Mouse (Mus musculus) MEL (cell line): ENCODE data around the gene Stum. TPM values are rescaled to one million over a fixed set of nuclear protein-coding genes. Genes with fewer than 3 reads are reported as not detected.

Experiments used
- DNase-seq: peaks from one replicate; pipeline ENCODE4 v3.0.0; 2011; ENCODE audit warnings: low read depth, low spot score
- H3K27ac ChIP-seq: 2 replicates; pipeline ENCODE4 v1.5.1; 2012; ENCODE audit warnings: low read depth, mild to moderate bottlenecking, control low read depth, low read length, moderate library complexity; ENCODE audit not compliant: control insufficient read depth
- H3K27me3 ChIP-seq, 2 experiments: fragments of 150-350 bp in 1 of 2; sonication (generic) in 1 of 2; 2 replicates each; pipeline ENCODE4 v1.6.1; 2012; ENCODE audit warnings: low read length in 2 of 2, mild to moderate bottlenecking in 2 of 2, improper control_type of control experiment in 1 of 2, moderate library complexity in 1 of 2; ENCODE audit not compliant: insufficient read depth in 2 of 2, control insufficient read depth in 1 of 2
- H3K36me3 ChIP-seq, 2 experiments: 2 replicates each; pipeline ENCODE4 v1.6.1; 2012 to 2014; ENCODE audit warnings: low read length in 2 of 2, improper control_type of control experiment in 1 of 2, inconsistent platforms in 1 of 2, mild to moderate bottlenecking in 1 of 2; ENCODE audit not compliant: insufficient read depth in 2 of 2, control insufficient read depth in 1 of 2
- H3K4me1 ChIP-seq, 2 experiments: fragments of 150-350 bp in 1 of 2; sonication (generic) in 1 of 2; 2 replicates each; pipeline ENCODE4 v1.6.1; 2012; ENCODE audit warnings: low read length in 2 of 2, improper control_type of control experiment in 1 of 2, mild to moderate bottlenecking in 1 of 2; ENCODE audit not compliant: insufficient read depth in 2 of 2, control insufficient read depth in 1 of 2
- H3K4me3 ChIP-seq, 2 experiments: fragments of 150-350 bp in 1 of 2; sonication (generic) in 1 of 2; 2 replicates each; pipeline ENCODE4 v1.5.1; 2012; ENCODE audit warnings: low read depth in 2 of 2, low read length in 2 of 2, mild to moderate bottlenecking in 2 of 2, moderate library complexity in 2 of 2, control low read depth in 1 of 2, improper control_type of control experiment in 1 of 2; ENCODE audit not compliant: control insufficient read depth in 1 of 2, insufficient read depth in 1 of 2
- H3K79me2 ChIP-seq: 2 replicates; pipeline ENCODE4 v1.6.1; 2012; ENCODE audit warnings: mild to moderate bottlenecking, low read length, moderate library complexity; ENCODE audit not compliant: control insufficient read depth, poor library complexity, insufficient read depth
- H3K9ac ChIP-seq: 2 replicates; pipeline ENCODE4 v1.6.1; 2012; ENCODE audit warnings: low read depth, mild to moderate bottlenecking, control low read depth, low read length, moderate library complexity; ENCODE audit not compliant: control insufficient read depth, poor library complexity, severe bottlenecking
- H3K9me3 ChIP-seq: fragments of 150-350 bp; sonication (generic); replicated peaks from 2 replicates; pipeline ENCODE4 v1.6.1; 2012; ENCODE audit warnings: mild to moderate bottlenecking, low read length, improper control_type of control experiment, moderate library complexity; ENCODE audit not compliant: insufficient read depth
- CHD1 ChIP-seq: IDR thresholded peaks from 2 replicates; pipeline ENCODE4 v1.6.1; 2012; ENCODE audit warnings: low read depth, mild to moderate bottlenecking, inconsistent platforms, low read length, improper control_type of control experiment
- CTCF ChIP-seq, 3 experiments: IDR thresholded peaks in 2 of 3; conservative IDR thresholded peaks in 1 of 3; 2 replicates each; pipeline ENCODE4 v1.5.1; 2011 to 2012; ENCODE audit warnings: low read length in 3 of 3, low read depth in 2 of 3, mild to moderate bottlenecking in 2 of 3, improper control_type of control experiment in 1 of 3, inconsistent platforms in 1 of 3, mixed read lengths in 1 of 3, moderate library complexity in 1 of 3; ENCODE audit not compliant: control insufficient read depth in 1 of 3, insufficient read depth in 1 of 3, poor library complexity in 1 of 3, severe bottlenecking in 1 of 3
- E2F4 ChIP-seq: IDR thresholded peaks from 2 replicates; pipeline ENCODE4 v1.6.1; 2011; ENCODE audit warnings: low read depth, low read length, improper control_type of control experiment, borderline replicate concordance
- GATA1 ChIP-seq: IDR thresholded peaks from 2 replicates; pipeline ENCODE4 v1.6.1; 2011; ENCODE audit warnings: low read depth, low read length, improper control_type of control experiment
- JUND ChIP-seq: IDR thresholded peaks from 2 replicates; pipeline ENCODE4 v1.6.1; 2011; ENCODE audit warnings: low read depth, mild to moderate bottlenecking, improper control_type of control experiment, low read length
- KAT2A ChIP-seq: conservative IDR thresholded peaks from 2 replicates; pipeline ENCODE4 v1.6.1; 2012; ENCODE audit warnings: low read depth, low read length, improper control_type of control experiment, inconsistent platforms
- MAX ChIP-seq: IDR thresholded peaks from 2 replicates; pipeline ENCODE4 v1.6.1; 2011; ENCODE audit warnings: low read length, improper control_type of control experiment
- MAZ ChIP-seq: IDR thresholded peaks from 2 replicates; pipeline ENCODE4 v1.6.1; 2012; ENCODE audit warnings: low read depth, mild to moderate bottlenecking, inconsistent platforms, low read length, improper control_type of control experiment
- MEF2A ChIP-seq: IDR thresholded peaks from 2 replicates; pipeline ENCODE4 v1.6.1; 2014; ENCODE audit warnings: low read depth, mild to moderate bottlenecking, inconsistent platforms, low read length, improper control_type of control experiment; ENCODE audit not compliant: poor library complexity, insufficient replicate concordance, severe bottlenecking; ENCODE audit errors: extremely low read depth
- MXI1 ChIP-seq: IDR thresholded peaks from 2 replicates; pipeline ENCODE4 v1.6.1; 2011; ENCODE audit warnings: mild to moderate bottlenecking, low read depth, low read length, improper control_type of control experiment
- MYB ChIP-seq: IDR thresholded peaks from 2 replicates; pipeline ENCODE4 v1.6.1; 2011; ENCODE audit warnings: mild to moderate bottlenecking, low read depth, low read length, improper control_type of control experiment
- MYC ChIP-seq: IDR thresholded peaks from 2 replicates; pipeline ENCODE4 v1.6.1; 2011; ENCODE audit warnings: low read depth, mild to moderate bottlenecking, low read length, improper control_type of control experiment, moderate library complexity
- NELFE ChIP-seq: IDR thresholded peaks from 2 replicates; pipeline ENCODE4 v1.6.1; 2011; ENCODE audit warnings: low read depth, low read length, improper control_type of control experiment
- NRF1 ChIP-seq: IDR thresholded peaks from 2 replicates; pipeline ENCODE4 v1.6.1; 2014; ENCODE audit warnings: low read depth, mild to moderate bottlenecking, inconsistent platforms, low read length, improper control_type of control experiment, moderate library complexity; ENCODE audit not compliant: poor library complexity, insufficient read depth, severe bottlenecking
- POLR2A ChIP-seq, 2 experiments: IDR thresholded peaks; 2 replicates each; pipeline ENCODE4 v1.6.1; 2011 to 2012; ENCODE audit warnings: low read length in 2 of 2, mild to moderate bottlenecking in 2 of 2, control low read depth in 1 of 2, improper control_type of control experiment in 1 of 2, low read depth in 1 of 2, moderate library complexity in 1 of 2; ENCODE audit not compliant: control insufficient read depth in 1 of 2, insufficient read depth in 1 of 2, poor library complexity in 1 of 2
- POLR2AphosphoS5 ChIP-seq: IDR thresholded peaks from 2 replicates; pipeline ENCODE4 v1.6.1; 2012; ENCODE audit warnings: low read depth, borderline replicate concordance, mild to moderate bottlenecking, inconsistent platforms, low read length, moderate library complexity, mixed read lengths
- RAD21 ChIP-seq: IDR thresholded peaks from 2 replicates; pipeline ENCODE4 v1.6.1; 2011; ENCODE audit warnings: mild to moderate bottlenecking, low read depth, low read length, improper control_type of control experiment
- SMC3 ChIP-seq: IDR thresholded peaks from 2 replicates; pipeline ENCODE4 v1.6.1; 2011; ENCODE audit warnings: low read depth, low read length, improper control_type of control experiment
- TAL1 ChIP-seq: IDR thresholded peaks from 2 replicates; pipeline ENCODE4 v1.6.1; 2012; ENCODE audit warnings: mild to moderate bottlenecking, inconsistent platforms, low read length, moderate library complexity, mixed read lengths
- TBP ChIP-seq: IDR thresholded peaks from 2 replicates; pipeline ENCODE4 v1.8.0; 2011; ENCODE audit warnings: low read depth, low read length, improper control_type of control experiment
- TCF12 ChIP-seq: IDR thresholded peaks from 2 replicates; pipeline ENCODE4 v1.6.1; 2014; ENCODE audit warnings: low read depth, mild to moderate bottlenecking, inconsistent platforms, low read length, improper control_type of control experiment, moderate library complexity
- ZC3H11A ChIP-seq: IDR thresholded peaks from 2 replicates; pipeline ENCODE4 v1.6.1; 2012; ENCODE audit warnings: low read depth, mild to moderate bottlenecking, inconsistent platforms, low read length, improper control_type of control experiment
- ZKSCAN1 ChIP-seq: IDR thresholded peaks from 2 replicates; pipeline ENCODE4 v1.6.1; 2012; ENCODE audit warnings: low read depth, mild to moderate bottlenecking, inconsistent platforms, low read length, improper control_type of control experiment, moderate library complexity
- ZMIZ1 ChIP-seq: IDR thresholded peaks from 2 replicates; pipeline ENCODE4 v1.6.1; 2012; ENCODE audit warnings: low read depth, mild to moderate bottlenecking, inconsistent platforms, low read length, improper control_type of control experiment, moderate library complexity
- ZNF384 ChIP-seq: IDR thresholded peaks from 2 replicates; pipeline ENCODE4 v1.6.1; 2012; ENCODE audit warnings: low read depth, mild to moderate bottlenecking, inconsistent platforms, low read length, improper control_type of control experiment
- polyA plus RNA-seq, 2 experiments: library from polyadenylated mRNA; stranded (reverse) in 1 of 2; unstranded in 1 of 2; fragments of >175 nt in 1 of 2; fragments of >200 nt in 1 of 2; gene quantifications; 2 replicates each; pipeline versions ENCODE4 v1.2.1 to v1.2.4; 2012; ENCODE audit warnings: low replicate concordance in 2 of 2, low read depth in 1 of 2; ENCODE audit not compliant: insufficient read length in 2 of 2, insufficient read depth in 1 of 2, missing spikeins in 1 of 2
- total RNA-seq: library from RNA; depleted of rRNA; stranded (reverse); fragments of 300-350 nt; gene quantifications from 2 replicates; pipeline ENCODE4 v1.2.3, GENCODE M21; 2012

Stum gene
- total and polyA plus RNA-seq, 3 experiments: not detected

DNA sequence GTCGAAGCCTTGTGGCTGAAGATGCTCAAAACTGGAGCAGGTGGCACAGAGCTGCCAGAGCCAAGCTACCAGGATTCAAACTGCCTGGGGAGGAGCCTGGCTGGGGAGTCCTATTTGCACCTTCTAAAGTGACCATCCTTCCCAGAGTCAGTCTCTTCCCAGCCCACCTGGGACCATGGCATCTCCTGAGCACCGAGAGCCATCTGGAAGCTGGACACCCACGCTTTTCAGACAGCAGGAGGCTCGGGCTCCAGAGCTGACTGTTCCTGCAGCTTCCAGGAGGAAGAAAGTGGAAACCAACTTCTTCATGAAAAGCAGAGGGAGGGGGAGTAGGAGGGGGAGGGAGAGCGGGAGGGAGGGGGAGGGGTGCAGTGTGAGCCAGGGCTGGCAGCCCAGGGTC lies 17.7 kb downstream of the Stum start:
- Histone ChIP-seq H3K27me3 (no peaks in the 10 kb centered on the region; a peak in 2 of 4 replicates), H3K79me2 (no peaks in the 10 kb centered on the region), H3K27ac (no peak overlapping the region)
- no peak for TF ChIP-seq KAT2A
- no peak for TF ChIP-seq MAZ
- TF ChIP-seq RAD21: no peak
- no peak for TF ChIP-seq MYC
- no peak for TF ChIP-seq MEF2A
- no peak for TF ChIP-seq POLR2AphosphoS5
- no peak for TF ChIP-seq ZMIZ1
- TF ChIP-seq TCF12: no peak
- no peak for TF ChIP-seq ZNF384
- no peak for TF ChIP-seq TAL1
- no peak for TF ChIP-seq CTCF (IDR thresholded peaks at IDR 0.05 in 2 of 3, conservative IDR thresholded peaks at IDR 0.05 in 1 of 3; ENCODE audit: control insufficient read depth in 1 of 3, insufficient read depth in 1 of 3, low read depth in 2 of 3, low read length in 3 of 3, poor library complexity in 1 of 3, severe bottlenecking in 1 of 3)
- TF ChIP-seq NELFE: no peak
- no peak for TF ChIP-seq SMC3
- no peak for TF ChIP-seq NRF1
- TF ChIP-seq POLR2A (IDR thresholded peaks at IDR 0.05; ENCODE audit: control insufficient read depth in 1 of 2, insufficient read depth in 1 of 2, low read depth in 1 of 2, low read length in 2 of 2, poor library complexity in 1 of 2): no peak
- TF ChIP-seq JUND: no peak
- TF ChIP-seq MYB: no peak
- TF ChIP-seq, all 39 proteins: peak for 0
- no peaks in the 10 kb centered on the region for H3K9me3 ChIP-seq
- H3K4me1 ChIP-seq: no peaks in the 10 kb centered on the region; a peak in 1 of 4 replicates
- no peak for DNase-seq
- no peak overlapping the region for H3K4me3 ChIP-seq
- H3K9ac ChIP-seq: no peak overlapping the region
- H3K36me3 ChIP-seq: no peaks in the 10 kb centered on the region

DNA sequence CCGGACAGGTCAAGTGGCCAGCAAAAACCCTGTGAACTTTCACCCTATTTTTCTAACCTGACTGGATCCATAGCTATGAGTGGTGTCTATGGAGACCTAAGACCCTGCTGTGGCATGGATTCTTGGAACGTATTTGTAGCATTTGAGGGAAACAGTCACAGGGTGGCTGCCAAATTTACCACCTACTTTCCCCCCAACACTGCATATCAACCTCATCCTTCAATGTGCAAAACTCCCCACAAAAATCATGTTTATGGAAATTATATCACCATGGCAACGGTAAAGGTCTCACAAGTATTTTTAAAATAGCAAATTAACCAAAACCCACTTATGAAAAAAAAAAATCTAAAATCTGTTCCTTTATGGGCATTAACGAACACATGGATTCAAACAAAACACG lies 18.9 kb downstream of the Stum start:
- Histone ChIP-seq H3K27me3 (peaks cover 0 to 3% of the 10 kb centered on the region in 2 experiments), H3K4me3 (no peak overlapping the region), H3K79me2 (no peaks in the 10 kb centered on the region), H3K27ac (no peak overlapping the region), H3K9me3 (no peaks in the 10 kb centered on the region), H3K9ac (no peak overlapping the region), H3K4me1 (no peaks in the 10 kb centered on the region; a peak in 1 of 4 replicates), H3K36me3 (no peaks in the 10 kb centered on the region)
- TF ChIP-seq ZC3H11A: no peak
- TF ChIP-seq GATA1: no peak
- TF ChIP-seq MEF2A: no peak
- TF ChIP-seq CHD1: no peak
- TF ChIP-seq TBP: no peak
- TF ChIP-seq E2F4: no peak
- TF ChIP-seq JUND: no peak
- TF ChIP-seq SMC3: no peak
- no peak for TF ChIP-seq ZKSCAN1
- TF ChIP-seq POLR2AphosphoS5: no peak
- no peak for TF ChIP-seq ZMIZ1
- no peak for TF ChIP-seq KAT2A
- no peak for TF ChIP-seq MAX
- no peak for TF ChIP-seq MXI1
- no peak for DNase-seq
